Mouse (Mus musculus) cerebellum, postnatal 4 days (tissue): ENCODE measurements around the gene Vmn2r54.
"Not testable (repeated sequence)": the region's sequence is repeated elsewhere in the genome, so short reads cannot be mapped to it uniquely, and the experiment has no call there.

Experiments
- DNase-seq, 2 experiments: peaks; one replicate each; pipeline ENCODE4 v3.0.0; 2022; ENCODE audit warnings: low spot score in 2 of 2, mixed read lengths in 1 of 2

Vmn2r54 gene

GRCm38 (mm10) chr7:12640219-12640618, at the start of gene Vmn2r54:
Vmn2r54 (minus strand) TSS chr7:12640319.
- DNase-seq, result not testable (repeated sequence)

GRCm38 (mm10) chr7:12684903-12685302, 44.8 kb upstream of the Vmn2r54 start, which contains the start of gene Vmn2r55:
Vmn2r55 (minus strand) TSS chr7:12685003.
- DNase-seq, result not testable (repeated sequence)

DNA sequence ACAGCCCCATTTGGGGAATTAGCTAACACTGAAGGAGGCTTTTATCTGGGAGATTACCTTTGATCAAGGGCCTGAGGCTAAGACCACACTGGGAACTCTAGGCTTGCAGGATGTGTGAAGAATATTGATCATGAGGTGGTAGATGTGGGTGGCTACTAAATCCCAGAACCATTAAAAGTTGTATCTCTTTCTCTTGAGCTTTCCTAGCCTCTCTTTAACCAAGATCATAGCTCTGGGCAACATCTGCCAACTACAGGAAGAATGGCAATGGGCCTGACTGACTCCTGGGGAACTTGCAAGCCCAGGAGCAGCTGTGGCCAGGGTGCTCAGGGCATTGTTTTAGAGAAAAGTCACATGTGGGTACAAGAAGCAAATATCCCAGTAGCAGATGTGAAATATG, 31.4 kb downstream of the Vmn2r54 start, which contains the start of gene Vmn2r53:
Gene Vmn2r53 (minus strand): TSS at position 101 of the 400 bp plus-strand sequence.
- no peak for DNase-seq
